Mouse (Mus musculus): ENCODE data around the gene Luzp2. TPM values are rescaled to one million over a fixed set of nuclear protein-coding genes. Genes with fewer than 3 reads are reported as not detected.

The Luzp2 gene
- 0.05 and 0.09 TPM in 2 replicates for total RNA-seq (2012; rRNA removed)

- in situ Hi-C loops (cut with MboI; ENCODE audit: low sequenced_read_pairs in 2 of 2, unreplicated experiment in 2 of 2), result loop anchor here in 1 of 2 experiments (10.0 kb wide), 1 partner anchor 1081 kb away; no protein-coding TSS in a partner anchor
- no peaks in the 10 kb centered on the region for H3K36me3 ChIP-seq (ENCODE audit: control insufficient read depth, insufficient read depth, low read length, poor library complexity, severe bottlenecking)
- no peak for DNase-seq (ENCODE audit: low read depth, low spot score)
- H3K9ac ChIP-seq (ENCODE audit: insufficient read depth, low read depth, low read length, poor library complexity, severe bottlenecking), result 0 out of 2 replicates have a peak within 1 kb of the TSS, but pooled peaks have one; percentile 6
- H3K9me3 ChIP-seq (ENCODE audit: control insufficient read depth, insufficient read depth, low read depth, low read length), result no peaks in the 10 kb centered on the region
- TF ChIP-seq ZC3H11A (IDR thresholded peaks at IDR 0.05; ENCODE audit: borderline replicate concordance, low read depth, low read length) (no peak), CHD2 (IDR thresholded peaks at IDR 0.05; ENCODE audit: low read depth, low read length) (no peak), MAFK (IDR thresholded peaks at IDR 0.05; ENCODE audit: insufficient read depth, low read depth, low read length) (no peak), HCFC1 (IDR thresholded peaks at IDR 0.05; ENCODE audit: borderline replicate concordance, insufficient read depth, low read length) (no peak), ZNF384 (IDR thresholded peaks at IDR 0.05; ENCODE audit: low read depth, low read length) (no peak)
- H3K27ac ChIP-seq (ENCODE audit: insufficient read depth, low read depth, low read length, poor library complexity, severe bottlenecking), result no peak within 1 kb of the TSS
- no peaks in the 10 kb centered on the region for H3K4me1 ChIP-seq (ENCODE audit: control insufficient read depth in 2 of 2, insufficient read depth in 2 of 2, low read length in 2 of 2, poor library complexity in 1 of 2)
- H3K4me3 ChIP-seq (ENCODE audit: insufficient read depth in 1 of 2, low read depth in 1 of 2, low read length in 2 of 2, poor library complexity in 1 of 2, severe bottlenecking in 1 of 2), result peak within 1 kb of the TSS; percentile 43 to 51
These were observed at the start of gene Luzp2 for GRCm38 (mm10) chr7:54835372-54835851. Luzp2 (plus strand) TSS chr7:54835498.

GRCm38 (mm10) chr7:54787456-54787855 lies 47.8 kb upstream of the Luzp2 start:
- in situ Hi-C loops (cut with MboI; ENCODE audit: low sequenced_read_pairs in 2 of 2, unreplicated experiment in 2 of 2), result no loop called here
- Histone ChIP-seq H3K4me3 (ENCODE audit: insufficient read depth in 1 of 2, low read depth in 1 of 2, low read length in 2 of 2, poor library complexity in 1 of 2, severe bottlenecking in 1 of 2) (no peak overlapping the region), H3K9me3 (ENCODE audit: control insufficient read depth, insufficient read depth, low read depth, low read length) (no peaks in the 10 kb centered on the region), H3K9ac (ENCODE audit: insufficient read depth, low read depth, low read length, poor library complexity, severe bottlenecking) (no peak overlapping the region), H3K36me3 (ENCODE audit: control insufficient read depth, insufficient read depth, low read length, poor library complexity, severe bottlenecking) (no peaks in the 10 kb centered on the region), H3K4me1 (ENCODE audit: control insufficient read depth in 2 of 2, insufficient read depth in 2 of 2, low read length in 2 of 2, poor library complexity in 1 of 2) (no peaks in the 10 kb centered on the region), H3K27ac (ENCODE audit: insufficient read depth, low read depth, low read length, poor library complexity, severe bottlenecking) (no peak overlapping the region)
- TF ChIP-seq HCFC1 (IDR thresholded peaks at IDR 0.05; ENCODE audit: borderline replicate concordance, insufficient read depth, low read length) (no peak), ZC3H11A (IDR thresholded peaks at IDR 0.05; ENCODE audit: borderline replicate concordance, low read depth, low read length) (no peak), CHD2 (IDR thresholded peaks at IDR 0.05; ENCODE audit: low read depth, low read length) (no peak), MAFK (IDR thresholded peaks at IDR 0.05; ENCODE audit: insufficient read depth, low read depth, low read length) (no peak), ZNF384 (IDR thresholded peaks at IDR 0.05; ENCODE audit: low read depth, low read length) (no peak)
- DNase-seq (ENCODE audit: low read depth, low spot score), result no peak

GRCm38 (mm10) chr7:54818606-54819005 lies 16.7 kb upstream of the Luzp2 start:
- Histone ChIP-seq H3K9me3 (ENCODE audit: control insufficient read depth, insufficient read depth, low read depth, low read length) (no peaks in the 10 kb centered on the region), H3K9ac (ENCODE audit: insufficient read depth, low read depth, low read length, poor library complexity, severe bottlenecking) (no peak overlapping the region), H3K36me3 (ENCODE audit: control insufficient read depth, insufficient read depth, low read length, poor library complexity, severe bottlenecking) (no peaks in the 10 kb centered on the region), H3K4me1 (ENCODE audit: control insufficient read depth in 2 of 2, insufficient read depth in 2 of 2, low read length in 2 of 2, poor library complexity in 1 of 2) (no peaks in the 10 kb centered on the region), H3K27ac (ENCODE audit: insufficient read depth, low read depth, low read length, poor library complexity, severe bottlenecking) (no peak overlapping the region), H3K4me3 (ENCODE audit: insufficient read depth in 1 of 2, low read depth in 1 of 2, low read length in 2 of 2, poor library complexity in 1 of 2, severe bottlenecking in 1 of 2) (no peak overlapping the region)
- in situ Hi-C loops (cut with MboI; ENCODE audit: low sequenced_read_pairs in 2 of 2, unreplicated experiment in 2 of 2), result no loop called here
- TF ChIP-seq ZC3H11A (IDR thresholded peaks at IDR 0.05; ENCODE audit: borderline replicate concordance, low read depth, low read length), result no peak
- no peak for TF ChIP-seq CHD2 (IDR thresholded peaks at IDR 0.05; ENCODE audit: low read depth, low read length)
- TF ChIP-seq HCFC1 (IDR thresholded peaks at IDR 0.05; ENCODE audit: borderline replicate concordance, insufficient read depth, low read length), result no peak
- no peak for TF ChIP-seq MAFK (IDR thresholded peaks at IDR 0.05; ENCODE audit: insufficient read depth, low read depth, low read length)
- TF ChIP-seq ZNF384 (IDR thresholded peaks at IDR 0.05; ENCODE audit: low read depth, low read length), result no peak
- no peak for DNase-seq (ENCODE audit: low read depth, low spot score)

- TF ChIP-seq CHD2 (IDR thresholded peaks at IDR 0.05; ENCODE audit: low read depth, low read length) (no peak), HCFC1 (IDR thresholded peaks at IDR 0.05; ENCODE audit: borderline replicate concordance, insufficient read depth, low read length) (no peak), MAFK (IDR thresholded peaks at IDR 0.05; ENCODE audit: insufficient read depth, low read depth, low read length) (no peak), ZNF384 (IDR thresholded peaks at IDR 0.05; ENCODE audit: low read depth, low read length) (no peak), ZC3H11A (IDR thresholded peaks at IDR 0.05; ENCODE audit: borderline replicate concordance, low read depth, low read length) (no peak)
- H3K36me3 ChIP-seq (ENCODE audit: control insufficient read depth, insufficient read depth, low read length, poor library complexity, severe bottlenecking), result no peaks in the 10 kb centered on the region
- in situ Hi-C loops (cut with MboI; ENCODE audit: low sequenced_read_pairs in 2 of 2, unreplicated experiment in 2 of 2), result no loop called here
- H3K9me3 ChIP-seq (ENCODE audit: control insufficient read depth, insufficient read depth, low read depth, low read length), result no peaks in the 10 kb centered on the region
- no peak overlapping the region for H3K4me3 ChIP-seq (ENCODE audit: insufficient read depth in 1 of 2, low read depth in 1 of 2, low read length in 2 of 2, poor library complexity in 1 of 2, severe bottlenecking in 1 of 2)
- DNase-seq (ENCODE audit: low read depth, low spot score), result no peak
- no peak overlapping the region for H3K27ac ChIP-seq (ENCODE audit: insufficient read depth, low read depth, low read length, poor library complexity, severe bottlenecking)
- no peaks in the 10 kb centered on the region for H3K4me1 ChIP-seq (ENCODE audit: control insufficient read depth in 2 of 2, insufficient read depth in 2 of 2, low read length in 2 of 2, poor library complexity in 1 of 2)
- H3K9ac ChIP-seq (ENCODE audit: insufficient read depth, low read depth, low read length, poor library complexity, severe bottlenecking), result no peak overlapping the region
These were observed 6.5 kb upstream of the Luzp2 start for GRCm38 (mm10) chr7:54828751-54829150.

Data from ES-E14 (cell line).